Mouse (Mus musculus) gastrocnemius, postnatal 10 days (tissue): ENCODE measurements at regions not wholly inside any gene's neighbourhood (a gene's known extent, or its start where the extent isn't known, plus 50 kb on each side); places are given as distances from the start of the nearest gene placed in this dataset.

Experiments used
- DNase-seq: peaks from one replicate; pipeline ENCODE4 v3.0.0; 2021; ENCODE audit warnings: mixed read lengths

DNA sequence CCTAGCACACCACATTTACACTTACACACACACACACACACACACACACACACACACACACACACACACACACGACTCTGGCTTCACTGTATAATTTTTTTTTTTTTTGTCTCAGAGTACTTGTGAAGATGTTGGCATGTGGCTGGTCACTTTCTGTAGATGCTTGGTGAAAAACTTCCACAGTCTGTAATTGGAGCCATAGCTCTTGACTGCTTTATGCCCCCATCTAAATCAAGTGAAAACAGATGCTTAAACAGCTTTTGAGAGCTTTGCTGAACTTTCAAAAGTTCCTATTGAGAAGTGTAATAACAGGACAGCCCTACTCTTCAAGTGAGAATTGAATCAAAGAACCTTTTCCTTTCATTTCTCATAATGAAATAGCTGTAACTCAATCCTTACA is 317.7 kb downstream of the Gm21750 start:
- DNase-seq = no peak

DNA sequence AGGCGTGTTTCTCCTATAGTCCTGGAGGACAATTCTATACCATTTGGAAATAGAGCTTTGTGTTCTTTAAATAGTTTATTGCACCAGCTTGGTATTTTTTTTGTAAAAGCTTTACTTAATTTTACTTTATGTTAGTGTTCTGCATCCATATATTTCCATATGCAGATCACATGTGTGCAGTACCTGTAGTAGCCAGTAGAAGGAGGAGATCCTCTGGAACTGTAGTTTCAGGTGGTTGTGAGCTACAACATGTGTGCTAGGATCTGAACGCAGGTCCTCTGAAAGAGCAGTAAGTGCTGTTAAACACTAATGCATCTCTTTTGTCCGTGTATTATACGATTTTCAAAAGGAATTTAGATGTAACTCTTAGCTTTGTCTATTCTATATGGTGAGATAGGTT is 335.2 kb downstream of the Gm21750 start:
- no peak for DNase-seq

DNA sequence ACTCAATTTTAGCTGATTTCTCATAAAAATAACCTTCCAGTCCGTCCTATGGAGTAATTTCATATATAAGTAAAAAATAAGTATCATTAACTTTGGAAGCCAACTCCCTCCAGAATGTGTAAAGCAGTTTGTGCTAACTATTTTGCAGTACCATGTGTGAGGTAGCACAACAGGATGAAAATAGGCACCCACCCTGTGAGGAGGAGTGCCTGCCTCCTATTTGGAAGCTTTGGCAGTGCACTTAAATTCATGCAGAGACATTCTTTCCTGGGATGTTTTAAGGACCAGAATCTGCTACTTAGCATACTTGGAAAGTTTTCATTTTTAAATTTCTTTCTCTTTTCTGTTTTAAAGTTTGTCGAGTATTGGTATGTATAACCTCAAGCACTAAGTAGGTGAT is 336.8 kb downstream of the Gm21750 start:
- DNase-seq = no peak

DNA sequence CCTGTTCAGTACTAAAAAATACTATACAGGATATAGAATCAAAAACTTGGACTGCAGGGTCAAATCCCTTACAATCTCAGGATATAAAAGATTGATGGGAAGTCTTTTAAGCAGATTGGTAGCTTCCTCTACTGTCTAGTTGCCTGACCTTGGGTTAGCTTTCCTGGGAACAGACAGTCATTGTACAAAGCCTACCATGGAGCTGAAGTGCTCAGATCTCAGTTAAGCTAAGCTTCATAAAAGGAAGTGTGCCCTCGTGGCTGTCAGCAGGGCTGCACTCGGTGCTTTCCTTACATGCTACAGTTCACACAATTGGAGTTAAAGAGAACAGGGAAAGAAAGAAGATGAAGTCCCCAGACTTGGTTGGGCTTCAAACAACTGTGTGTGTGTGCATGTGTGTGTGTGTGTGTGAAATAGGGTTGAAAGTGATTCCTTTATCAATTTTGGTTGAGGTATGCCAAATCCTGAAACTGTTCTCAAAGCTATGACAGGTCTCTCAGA is 338.4 kb downstream of the Gm21750 start:
- DNase-seq = no peak

DNA sequence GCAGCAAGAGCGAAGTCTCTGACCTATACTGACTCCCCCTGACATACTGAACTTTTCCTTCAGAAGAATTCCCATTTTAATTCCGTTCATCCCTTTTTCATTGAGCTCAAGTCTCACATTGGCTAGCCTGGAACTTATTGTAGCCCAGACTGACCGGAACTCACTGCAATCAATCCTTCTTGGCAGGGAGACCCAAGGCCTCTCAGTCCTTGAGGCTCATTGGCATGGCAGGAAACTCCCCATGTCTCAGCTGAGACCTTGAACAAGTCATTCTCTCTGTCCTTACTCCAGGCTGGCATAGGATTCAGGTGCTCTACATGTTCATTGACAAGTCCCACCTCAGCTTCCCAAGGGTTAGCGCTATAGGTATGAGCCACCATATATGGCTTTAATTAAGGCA is 345.9 kb downstream of the Gm21750 start:
- no peak for DNase-seq

DNA sequence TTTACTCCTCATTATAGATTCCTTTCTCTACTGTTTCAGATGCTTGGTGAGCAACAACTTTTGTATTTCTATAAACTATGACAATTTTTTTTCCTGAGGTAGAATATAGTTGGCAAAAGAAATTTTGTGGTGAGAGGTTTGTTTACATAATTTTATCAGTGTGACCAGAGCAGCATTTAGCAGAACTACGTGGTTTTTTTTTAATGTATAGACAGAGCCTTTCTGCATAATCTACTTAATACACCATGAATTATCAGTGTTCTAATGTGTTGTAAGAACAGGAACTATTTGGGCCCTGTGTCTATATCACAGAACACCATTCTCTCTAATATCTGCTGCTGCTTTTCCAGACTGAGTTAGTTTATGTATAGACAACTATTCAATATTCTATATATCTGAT is 350.5 kb downstream of the Gm21750 start:
- DNase-seq = no peak

DNA sequence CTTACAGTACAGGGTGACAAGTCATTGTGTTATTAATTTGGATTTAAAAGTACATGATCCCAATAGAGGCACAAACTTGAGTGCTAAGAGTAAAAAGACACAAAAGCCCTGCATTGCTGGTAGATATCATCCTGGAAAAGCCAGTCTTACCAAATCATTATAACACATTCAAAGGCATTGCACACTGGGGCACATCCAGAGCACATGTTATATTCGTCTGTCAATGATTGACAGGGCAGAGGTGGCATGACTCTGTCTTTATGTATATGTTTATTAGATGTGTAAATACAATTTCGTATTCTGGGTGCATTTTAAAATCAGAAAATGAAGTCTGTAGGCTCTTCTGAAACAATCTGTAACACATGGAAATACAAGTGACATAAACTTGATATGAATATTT is 358.4 kb downstream of the Gm21750 start:
- no peak for DNase-seq

DNA sequence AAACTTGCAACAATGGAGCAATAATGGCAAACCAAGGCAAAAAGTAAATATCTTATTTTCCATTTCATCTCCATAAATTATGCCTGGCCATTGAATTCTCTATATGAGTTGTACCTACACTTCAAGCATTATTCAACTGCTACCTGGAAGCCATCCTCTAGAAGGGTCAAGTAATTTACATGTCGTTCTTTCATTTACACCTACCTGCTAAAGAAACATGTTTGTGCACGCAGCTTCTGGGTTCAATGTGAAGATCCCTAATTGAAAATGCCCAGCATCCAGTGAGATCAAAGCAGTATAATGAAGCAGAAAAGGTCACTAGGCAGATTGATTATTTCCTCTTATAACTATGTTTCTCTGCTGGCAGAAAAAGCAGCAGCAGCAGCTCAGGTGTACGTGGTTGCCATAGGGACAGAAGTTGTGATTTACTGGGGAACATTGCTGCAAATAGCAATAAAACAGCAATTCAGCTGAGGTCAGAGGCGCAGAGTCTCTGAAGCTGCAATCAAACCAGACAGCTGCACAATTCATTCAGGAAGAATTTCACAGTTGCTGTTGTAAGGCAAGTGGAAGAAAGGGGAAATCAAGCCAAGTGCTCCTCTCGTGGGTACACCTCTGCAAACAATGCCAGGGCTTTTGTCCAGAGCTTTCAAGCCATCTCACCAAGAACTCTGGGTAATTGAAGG is 386.1 kb downstream of the Gm21750 start:
- DNase-seq = no peak

DNA sequence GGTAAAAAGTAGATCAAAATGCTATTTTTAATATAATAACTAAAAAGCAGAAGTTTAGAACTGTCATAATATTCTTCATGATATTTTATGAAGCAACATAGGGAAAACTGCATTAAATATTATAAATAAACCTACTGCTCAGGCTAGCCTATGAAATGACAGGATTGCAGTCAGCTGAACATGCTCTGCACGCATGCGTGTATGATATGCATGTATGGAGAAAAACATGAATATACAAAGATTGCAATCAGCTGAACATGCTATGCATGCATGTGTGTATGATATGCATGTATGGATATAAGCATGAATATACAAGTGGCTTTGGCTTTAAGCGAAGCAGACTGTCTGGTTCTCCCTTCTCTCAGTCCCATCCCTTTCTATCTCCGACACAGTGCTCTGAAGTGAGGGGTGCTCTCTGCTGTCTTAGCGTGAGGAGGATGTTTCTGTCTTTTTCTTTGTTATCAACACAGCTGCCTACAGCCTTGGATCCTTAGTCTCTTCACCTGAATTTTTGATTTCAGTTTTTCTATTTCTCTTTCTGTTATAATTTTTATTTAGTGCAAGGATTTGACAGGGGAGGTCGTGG is 386.8 kb downstream of the Gm21750 start:
- no peak for DNase-seq

DNA sequence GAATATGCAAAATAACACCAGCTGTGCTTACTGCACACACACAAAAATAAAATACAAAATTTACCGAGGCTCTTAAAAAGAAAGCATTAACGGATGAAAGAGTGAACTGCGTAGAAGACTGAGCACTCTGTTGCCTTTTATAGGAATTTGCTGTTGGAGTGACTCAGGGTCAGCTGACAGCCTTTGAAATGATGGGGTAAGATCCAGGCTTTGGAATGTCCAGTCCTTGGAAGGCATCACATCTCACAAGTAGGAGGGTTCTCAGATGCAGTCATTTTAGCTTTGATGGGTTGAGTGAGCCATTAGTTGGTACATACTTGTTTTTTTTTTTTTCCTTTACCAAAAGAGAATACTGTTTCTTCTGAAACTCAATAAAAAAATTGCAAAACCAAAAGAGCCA is 387.4 kb downstream of the Gm21750 start:
- DNase-seq = no peak

DNA sequence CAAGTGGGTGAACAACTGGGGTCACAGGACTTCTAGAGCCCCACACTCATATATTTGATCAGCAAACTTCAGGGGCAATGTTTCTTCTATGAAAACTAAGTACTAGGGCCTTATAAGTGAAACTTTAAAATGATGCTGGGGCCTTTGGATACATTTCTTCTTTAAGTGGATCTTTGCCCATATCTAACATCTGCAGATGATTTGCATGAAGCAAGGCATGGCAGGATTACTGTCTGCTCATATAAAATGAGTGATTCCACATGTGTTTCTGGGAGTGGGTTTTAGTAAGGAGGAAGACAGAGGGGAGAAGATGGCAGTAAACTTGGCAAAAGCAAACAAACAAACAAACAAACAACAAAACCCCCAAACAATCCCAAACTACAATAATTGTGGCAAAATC is 405.0 kb downstream of the Gm21750 start:
- no peak for DNase-seq

DNA sequence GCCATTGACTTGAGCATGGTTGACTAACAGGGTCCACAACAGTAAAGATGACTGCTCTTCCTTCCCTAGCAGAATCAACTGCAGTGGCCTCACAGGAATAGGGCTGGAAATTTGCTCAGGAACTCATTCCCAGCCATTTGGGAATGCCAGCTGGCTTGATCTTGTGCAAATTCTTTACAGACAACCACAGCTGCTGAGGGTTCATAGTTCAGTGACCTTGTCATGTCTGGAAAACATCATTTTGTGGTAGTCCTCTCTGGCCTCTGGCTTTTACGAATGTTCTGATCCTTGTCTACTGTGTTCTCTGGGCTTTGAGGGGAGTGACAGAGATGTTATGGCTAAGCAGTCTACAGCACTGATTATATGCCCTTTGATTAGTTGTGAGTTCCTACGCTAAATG is 432.0 kb downstream of the Gm21750 start:
- no peak for DNase-seq

DNA sequence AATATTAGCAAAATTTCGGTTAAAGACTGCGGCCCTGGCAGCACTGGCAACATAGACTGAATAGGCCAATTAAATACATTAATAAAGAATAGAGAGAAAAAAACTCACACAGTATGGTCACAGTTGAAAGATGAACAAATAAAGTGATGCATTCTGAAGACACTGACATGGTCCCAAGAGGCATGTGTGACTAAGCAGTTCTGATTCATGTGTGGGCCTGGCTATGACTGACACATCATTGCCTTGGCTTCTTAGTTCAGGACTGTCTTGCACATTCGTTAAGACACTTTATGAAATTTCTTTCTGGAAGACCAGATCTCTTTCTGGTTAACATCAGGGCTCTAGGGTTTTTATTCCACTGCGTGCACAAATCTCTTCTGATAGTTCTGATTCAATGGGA is 438.7 kb downstream of the Gm21750 start:
- DNase-seq = no peak

DNA sequence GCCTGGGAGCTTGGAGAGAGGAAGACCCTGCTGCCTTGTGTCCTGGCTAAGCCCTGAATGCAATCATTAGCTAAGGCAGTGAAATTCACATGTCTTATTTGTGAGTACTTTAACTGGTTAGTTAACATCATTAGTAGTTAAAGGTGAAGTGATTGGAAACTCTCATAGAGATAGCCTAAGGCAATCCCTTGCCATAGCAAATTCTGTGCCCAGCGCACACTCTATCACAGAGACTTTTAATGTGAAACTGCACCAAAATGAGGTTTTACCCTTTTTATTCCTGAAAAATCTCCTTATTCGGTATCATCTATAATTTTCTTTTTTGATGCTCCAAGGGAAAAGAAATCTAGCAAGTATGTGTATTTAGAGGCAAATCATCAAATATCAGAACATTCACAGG is 451.6 kb downstream of the Gm21750 start:
- no peak for DNase-seq

DNA sequence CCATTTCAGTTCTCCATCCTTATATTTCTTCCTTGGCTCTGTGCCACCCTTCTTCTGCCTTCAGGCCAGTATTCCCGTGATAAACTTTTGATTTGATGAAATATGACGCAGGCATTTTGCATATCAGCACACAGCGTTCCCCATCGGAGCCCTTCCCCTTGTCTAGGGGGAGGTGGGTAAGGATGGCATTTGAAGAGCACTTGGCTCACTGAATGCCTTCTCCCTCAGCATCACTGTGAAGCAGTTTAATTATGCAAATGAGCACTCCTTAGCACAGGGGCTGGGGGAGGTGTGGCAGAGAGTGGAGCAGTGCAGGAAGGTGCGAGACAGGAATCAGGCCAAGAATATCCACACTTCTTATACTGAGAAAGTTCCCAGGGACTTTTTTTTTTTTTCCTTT is 452.1 kb downstream of the Gm21750 start:
- no peak for DNase-seq

DNA sequence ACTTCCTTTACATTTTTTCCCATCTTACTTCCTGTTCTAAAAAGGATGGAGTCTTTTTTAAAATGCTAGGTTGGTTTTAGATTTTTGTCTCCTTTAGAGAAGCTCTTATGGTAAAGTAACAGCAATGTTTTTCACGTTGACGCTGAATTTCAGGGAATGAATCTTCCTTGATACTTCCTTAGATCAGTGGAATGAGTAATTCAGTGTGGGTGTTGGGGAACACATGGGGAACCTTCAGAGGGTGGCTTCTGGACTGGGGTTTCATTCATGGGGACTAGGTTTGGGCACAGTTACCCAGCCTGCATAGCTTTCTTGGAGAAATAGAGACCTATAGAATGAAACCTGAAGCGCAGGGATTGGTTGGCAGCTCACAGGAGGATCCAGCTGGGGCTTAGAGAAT is 452.5 kb downstream of the Gm21750 start:
- DNase-seq = no peak

DNA sequence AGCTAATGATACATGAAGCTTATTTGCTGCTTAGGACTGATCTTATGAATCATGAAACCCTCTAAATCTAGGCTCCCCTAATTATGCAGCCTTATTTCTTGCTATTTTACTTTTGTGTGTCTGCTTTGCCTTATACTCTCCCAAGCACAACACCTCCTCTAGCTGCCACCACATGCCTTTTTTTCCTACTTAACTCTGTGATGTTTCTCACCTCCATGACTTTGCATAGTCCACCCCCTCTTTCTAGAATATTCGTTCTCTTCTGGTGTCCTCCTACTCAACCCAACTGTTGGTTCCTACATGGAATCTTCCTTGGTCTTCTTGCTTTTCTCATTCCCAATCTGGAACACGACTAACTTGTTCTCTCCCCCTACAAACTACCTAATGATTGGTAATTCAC is 456.7 kb downstream of the Gm21750 start:
- DNase-seq = no peak

DNA sequence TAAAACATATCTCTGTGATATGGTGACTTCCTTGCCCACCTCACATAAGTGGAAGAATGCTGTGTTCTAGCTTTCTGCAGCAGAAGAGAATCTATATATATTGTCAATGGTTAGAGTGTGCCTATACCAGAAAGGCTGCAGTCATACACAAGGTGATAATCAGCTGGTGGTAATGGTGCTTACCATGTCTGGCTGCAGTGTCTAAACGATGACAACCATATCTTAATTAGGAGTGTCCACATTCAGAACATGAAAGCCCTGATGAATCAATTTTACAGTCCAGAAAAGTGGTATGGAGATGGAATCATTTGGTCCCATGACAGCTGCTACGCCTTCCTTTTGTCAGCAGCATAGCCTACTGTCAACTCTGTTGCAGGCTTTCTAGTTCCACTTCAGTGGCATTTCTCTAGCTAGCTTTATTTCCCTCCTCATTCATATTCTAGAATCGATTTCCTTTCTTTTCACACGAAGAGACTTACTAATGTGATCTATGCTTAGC is 484.2 kb downstream of the Gm21750 start:
- DNase-seq = no peak

DNA sequence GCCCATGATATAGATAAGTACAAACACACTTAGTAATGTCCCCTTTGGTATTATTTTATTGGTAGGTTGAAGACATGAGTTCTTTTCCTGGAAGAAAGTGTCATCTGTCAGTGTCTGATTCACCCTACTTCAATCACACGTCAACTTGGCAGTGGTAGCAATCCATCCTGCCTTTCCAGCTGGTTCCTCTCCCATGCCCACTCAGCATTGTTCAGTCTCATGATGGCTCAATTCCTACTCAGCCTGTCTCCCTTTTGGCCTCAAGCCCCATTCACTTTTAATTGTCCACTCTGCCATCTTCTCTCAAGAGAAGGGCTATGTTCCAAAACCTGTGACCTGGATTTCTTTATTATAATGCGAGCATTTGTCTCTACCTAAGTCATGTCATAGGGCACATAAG is 474.4 kb upstream of the Htr2a start:
- DNase-seq = no peak

DNA sequence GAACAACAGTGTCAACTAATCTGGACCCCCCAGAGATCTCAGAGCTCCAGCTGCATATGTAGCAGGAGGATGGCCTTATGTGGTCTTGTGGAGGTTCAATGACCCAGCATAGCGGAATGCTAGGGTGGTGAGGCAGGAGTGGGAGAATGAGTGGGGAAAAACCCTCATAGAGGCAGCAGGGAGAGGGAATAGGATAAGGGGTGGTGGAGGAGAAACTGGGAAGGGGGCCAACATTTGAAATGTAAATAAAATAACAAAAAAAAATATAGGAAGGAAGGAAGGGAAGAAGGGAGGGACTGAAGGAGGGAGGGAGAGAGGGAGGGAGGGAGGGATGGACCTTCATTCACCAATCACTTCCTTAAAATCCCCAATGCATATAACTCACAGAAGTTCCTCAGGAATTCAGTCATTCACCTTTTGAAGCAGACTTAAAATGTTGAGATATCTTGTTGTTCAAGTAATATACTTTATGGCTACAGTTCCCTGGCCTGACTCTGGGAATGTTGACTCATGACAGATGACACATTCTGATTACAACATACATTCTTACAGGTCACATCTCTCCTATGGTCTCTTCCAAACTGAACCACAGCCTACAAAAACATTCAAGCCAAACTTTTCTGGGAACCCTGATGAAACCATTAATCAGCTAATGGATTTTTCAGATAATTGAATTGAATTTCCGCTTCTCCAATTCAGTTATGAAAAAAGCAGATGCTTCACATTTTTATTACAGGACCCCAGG is 471.3 kb upstream of the Htr2a start:
- no peak for DNase-seq

DNA sequence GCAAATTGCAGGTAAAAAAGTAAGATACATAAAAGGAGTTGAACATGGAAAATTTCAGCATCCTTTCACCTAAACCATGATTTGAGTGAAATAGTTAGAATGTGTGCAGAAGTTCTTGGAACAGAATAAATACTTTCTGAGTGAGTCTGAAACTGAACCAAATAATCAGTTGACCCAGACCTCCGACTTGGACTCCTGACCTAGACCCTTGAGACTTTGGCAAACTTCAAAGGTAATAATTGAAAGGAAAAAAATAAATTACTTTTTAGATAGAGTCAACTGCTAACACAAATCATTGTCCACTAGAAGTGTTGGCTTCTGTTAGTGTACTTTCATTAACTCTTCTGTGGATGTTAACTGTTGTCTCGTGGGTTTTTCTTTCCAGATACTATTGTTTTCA is 460.6 kb upstream of the Htr2a start:
- no peak for DNase-seq

DNA sequence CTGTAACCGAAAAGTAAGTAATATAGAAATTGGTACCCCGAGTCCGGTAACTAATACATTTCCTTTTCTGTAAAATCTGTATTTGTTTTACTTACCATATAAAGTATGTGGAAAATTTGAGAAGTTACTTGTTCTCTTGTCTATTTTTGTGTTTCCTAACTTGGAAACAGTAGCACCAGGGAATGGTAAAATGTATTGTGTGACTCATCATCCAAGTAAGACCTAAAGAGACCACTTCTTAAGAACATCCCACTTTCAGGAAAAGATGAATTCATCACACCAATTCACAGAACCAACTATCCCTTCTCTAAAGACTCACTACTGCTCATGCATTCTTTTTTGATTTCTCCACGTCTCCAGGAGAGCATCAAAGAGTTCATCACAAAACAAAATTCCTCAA is 457.6 kb upstream of the Htr2a start:
- DNase-seq = no peak

DNA sequence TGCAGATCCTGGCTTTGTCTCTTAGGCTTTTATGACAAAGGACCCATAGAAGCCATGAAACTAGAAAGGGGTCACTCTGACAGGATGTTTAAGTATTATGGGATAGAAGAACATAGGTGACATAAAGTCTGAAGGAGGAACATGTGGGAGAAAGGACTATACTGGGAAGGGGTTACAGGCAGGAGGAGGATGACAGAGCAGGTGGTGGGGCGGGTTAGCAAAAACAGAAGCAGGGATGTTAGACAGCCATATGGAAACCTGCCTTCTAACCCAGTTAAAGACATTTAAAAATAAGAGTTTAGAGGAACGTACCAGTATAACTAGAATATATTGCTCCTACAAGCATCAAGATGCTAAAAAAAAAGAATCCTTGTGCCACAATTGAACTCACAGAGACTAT is 438.9 kb upstream of the Htr2a start:
- no peak for DNase-seq

DNA sequence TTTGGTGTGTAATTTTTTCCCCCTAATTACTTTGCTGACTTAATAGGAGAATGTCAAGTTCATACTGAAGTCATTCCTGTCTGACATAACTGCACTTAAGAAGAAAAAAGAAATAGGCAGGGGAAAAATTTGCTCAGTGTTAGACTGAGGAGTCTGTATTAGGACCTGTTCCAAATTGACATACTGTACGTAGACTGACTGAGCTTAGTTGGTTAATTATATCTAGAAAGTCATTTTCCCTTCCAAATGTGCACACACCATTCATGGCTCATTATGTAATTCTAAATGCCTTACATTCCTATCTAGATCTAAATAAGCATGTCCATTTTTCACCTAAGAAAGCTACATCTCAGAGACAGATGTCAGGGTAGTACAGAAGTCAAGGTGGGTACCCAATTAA is 435.6 kb upstream of the Htr2a start:
- DNase-seq = no peak
